Mouse (Mus musculus) liver, embryonic 14.5 days (tissue): ENCODE results near the gene Nudt7.

Experiments
- CTCF ChIP-seq: IDR thresholded peaks from 2 replicates; pipeline ENCODE4 v1.5.1; 2016; ENCODE audit warnings: antibody characterized with exemption, low read depth, control low read depth
- EP300 ChIP-seq: IDR thresholded peaks from 2 replicates; pipeline ENCODE4 v1.6.1; 2016; ENCODE audit warnings: antibody characterized with exemption, low read depth

- TF ChIP-seq CTCF = no peak
- TF ChIP-seq EP300 = no peak
Observed at GRCm38 (mm10) chr8:114100561-114101206, 32.7 kb upstream of the Nudt7 start.
